Mouse (Mus musculus) T-helper 17 cell (primary cell): ENCODE results near the gene Prdx4.

ENCODE experiments used
- in situ Hi-C, 2 experiments: fragments of 300-600 bp; cut with MboI, MseI; formaldehyde crosslinking; loops; 1 replicate in 1 of 2; 2 replicates in 1 of 2; pipeline ENCODE4 v1.15.1; 2025; ENCODE audit warnings: high pct_unique_total_duplicates in 2 of 2

The Prdx4 gene

GRCm38 (mm10) chrX:155340654-155341053 is at the start of gene Prdx4:
TSS of gene Prdx4 (minus strand) at chrX:155340754.
- in situ Hi-C loops: loop anchor here in 1 of 2 experiments (25.0 kb wide), 1 partner anchor 1703 kb away; no protein-coding TSS in a partner anchor

GRCm38 (mm10) chrX:155376538-155376937 is 36.0 kb upstream of the Prdx4 start:
- in situ Hi-C loops: loop anchor here in 1 of 2 experiments (10.0 kb wide), 1 partner anchor 1928 kb away; no protein-coding TSS in a partner anchor

GRCm38 (mm10) chrX:155375458-155375857 is 34.9 kb upstream of the Prdx4 start:
- in situ Hi-C loops: loop anchor here in 1 of 2 experiments (10.0 kb wide), 1 partner anchor 1929 kb away; no protein-coding TSS in a partner anchor

GRCm38 (mm10) chrX:155370110-155370509 is 29.6 kb upstream of the Prdx4 start:
- in situ Hi-C loops: loop anchor here in 1 of 2 experiments (10.0 kb wide), 1 partner anchor 1935 kb away; no protein-coding TSS in a partner anchor

- in situ Hi-C loops: no loop called here
Measured at GRCm38 (mm10) chrX:155365095-155365494, 24.5 kb upstream of the Prdx4 start.

- in situ Hi-C loops: loop anchor here in 1 of 2 experiments (25.0 kb wide), 1 partner anchor 1709 kb away; no protein-coding TSS in a partner anchor
Measured at GRCm38 (mm10) chrX:155346249-155346648, 5.7 kb upstream of the Prdx4 start.

GRCm38 (mm10) chrX:155337905-155338721 is 2.4 kb downstream of the Prdx4 start:
- in situ Hi-C loops: loop anchor here (10.0 to 25.0 kb wide), 2 partner anchors 123 to 1701 kb away; partner anchors contain the start of gene Sat1 (in 1 of the 2)

- in situ Hi-C loops: loop anchor here (10.0 to 25.0 kb wide), 2 partner anchors 123 to 1700 kb away; partner anchors contain the start of gene Sat1 (in 1 of the 2)
Measured at GRCm38 (mm10) chrX:155337567-155337904, 3.0 kb downstream of the Prdx4 start.

GRCm38 (mm10) chrX:155318005-155318404 is 22.5 kb downstream of the Prdx4 start:
- in situ Hi-C loops: loop anchor here in 1 of 2 experiments (25.0 kb wide), 1 partner anchor 181 kb away; the partner anchor contains the start of gene Cldn34b2

- in situ Hi-C loops: loop anchor here in 1 of 2 experiments (25.0 kb wide), 1 partner anchor 169 kb away; the partner anchor contains the start of gene Cldn34b2
Measured at GRCm38 (mm10) chrX:155306390-155306789, 34.2 kb downstream of the Prdx4 start.

GRCm38 (mm10) chrX:155280427-155281044 is 60.0 kb downstream of the Prdx4 start:
- in situ Hi-C loops: no loop called here

- in situ Hi-C loops: no loop called here
Measured at GRCm38 (mm10) chrX:155278483-155278882, 62.1 kb downstream of the Prdx4 start.
